Mouse (Mus musculus): Measurements from ENCODE around the gene Hnrnpab.

Hnrnpab gene

GRCm38 (mm10) chr11:51602253-51602652 lies 4.4 kb downstream of the Hnrnpab start:
- DNase-seq: no peak

GRCm38 (mm10) chr11:51597553-51597952 lies 9.1 kb downstream of the Hnrnpab start:
- no peak for DNase-seq

GRCm38 (mm10) chr11:51595459-51596083 lies 11.1 kb downstream of the Hnrnpab start:
- DNase-seq: no peak

- DNase-seq: no peak
Observed at GRCm38 (mm10) chr11:51594715-51595350, 11.8 kb downstream of the Hnrnpab start.

- DNase-seq: no peak
Observed at GRCm38 (mm10) chr11:51593849-51594248, 12.8 kb downstream of the Hnrnpab start.

- DNase-seq: no peak
Observed at GRCm38 (mm10) chr11:51593368-51593767, 13.3 kb downstream of the Hnrnpab start.

- no peak for DNase-seq
Observed at GRCm38 (mm10) chr11:51591915-51592314, 14.7 kb downstream of the Hnrnpab start.

GRCm38 (mm10) chr11:51591168-51591567 lies 15.5 kb downstream of the Hnrnpab start:
- DNase-seq: no peak

- no peak for DNase-seq
Observed at GRCm38 (mm10) chr11:51590002-51590401, 16.6 kb downstream of the Hnrnpab start.

- no peak for DNase-seq
Observed at GRCm38 (mm10) chr11:51588833-51589232, 17.8 kb downstream of the Hnrnpab start.

GRCm38 (mm10) chr11:51587059-51587458 lies 19.6 kb downstream of the Hnrnpab start:
- no peak for DNase-seq

- no peak for DNase-seq
Observed at GRCm38 (mm10) chr11:51586411-51586810, 20.2 kb downstream of the Hnrnpab start.

- no peak for DNase-seq
Observed at GRCm38 (mm10) chr11:51585608-51586252, 20.9 kb downstream of the Hnrnpab start.

GRCm38 (mm10) chr11:51584431-51585248 lies 22.0 kb downstream of the Hnrnpab start, which contains the start of gene Phykpl:
TSS of gene Phykpl (plus strand) at chr11:51584757.
- peak; percentile 92 for DNase-seq

- DNase-seq: no peak
Observed at GRCm38 (mm10) chr11:51584057-51584430, 22.6 kb downstream of the Hnrnpab start.

GRCm38 (mm10) chr11:51582713-51583112 lies 23.9 kb downstream of the Hnrnpab start:
- DNase-seq: peak; percentile 68

- no peak for DNase-seq
Observed at GRCm38 (mm10) chr11:51579024-51579423, 27.6 kb downstream of the Hnrnpab start.

GRCm38 (mm10) chr11:51577587-51577986 lies 29.1 kb downstream of the Hnrnpab start:
- no peak for DNase-seq

GRCm38 (mm10) chr11:51576454-51576853 lies 30.2 kb downstream of the Hnrnpab start:
- no peak for DNase-seq

- DNase-seq: no peak
Observed at GRCm38 (mm10) chr11:51568801-51569200, 37.8 kb downstream of the Hnrnpab start.

GRCm38 (mm10) chr11:51565951-51566350 lies 40.7 kb downstream of the Hnrnpab start:
- no peak for DNase-seq

- DNase-seq: no peak
Observed at GRCm38 (mm10) chr11:51565062-51565461, 41.6 kb downstream of the Hnrnpab start.

GRCm38 (mm10) chr11:51563276-51563675 lies 43.4 kb downstream of the Hnrnpab start:
- no peak for DNase-seq
